Mouse (Mus musculus): ENCODE measurements around the gene Rasgef1a.

The Rasgef1a gene

DNA sequence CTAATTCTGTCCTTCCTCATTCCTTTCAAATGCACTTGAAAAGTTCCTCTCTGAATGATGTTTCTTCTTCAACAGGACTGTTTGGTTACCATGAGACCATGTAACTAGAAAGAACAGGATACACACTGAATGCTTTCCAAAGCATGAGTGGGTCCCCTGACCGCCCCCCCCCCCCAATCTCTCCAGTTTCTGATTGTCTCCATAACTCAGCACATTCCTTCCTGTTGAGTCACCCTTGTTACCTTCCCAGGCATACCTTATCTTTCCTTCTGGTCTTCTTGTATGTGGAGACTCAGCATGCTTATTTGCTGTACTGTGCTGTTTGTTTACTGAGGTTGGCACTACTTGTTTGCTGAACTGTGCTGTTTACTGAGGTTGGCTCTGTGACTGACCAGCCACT is 20.2 kb downstream of the Rasgef1a start:
- DNase-seq: no peak

DNA sequence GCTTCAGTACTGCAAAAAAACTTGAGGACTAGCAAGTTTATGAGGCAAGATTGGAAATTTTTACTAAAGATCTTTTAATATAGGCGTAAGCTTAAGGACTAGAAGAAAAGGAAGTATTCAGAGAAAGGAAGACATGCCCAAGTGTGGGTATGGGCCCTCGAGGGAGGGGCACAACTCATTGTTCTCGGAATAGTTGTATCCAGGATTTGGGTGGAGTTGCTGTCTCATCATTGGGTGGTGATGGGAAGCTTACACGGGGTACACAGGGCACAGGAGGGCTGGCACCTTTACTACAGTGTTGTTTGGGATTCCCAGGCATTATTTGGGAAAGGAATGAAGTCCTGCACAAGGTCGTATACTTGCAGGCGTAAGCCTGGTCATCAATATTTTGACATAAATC is 24.4 kb downstream of the Rasgef1a start:
- DNase-seq: no peak

GRCm38 (mm10) chr6:118036118-118036805 is 25.0 kb downstream of the Rasgef1a start:
- no peak for DNase-seq

GRCm38 (mm10) chr6:118036866-118037265 is 25.6 kb downstream of the Rasgef1a start:
- no peak for DNase-seq

DNA sequence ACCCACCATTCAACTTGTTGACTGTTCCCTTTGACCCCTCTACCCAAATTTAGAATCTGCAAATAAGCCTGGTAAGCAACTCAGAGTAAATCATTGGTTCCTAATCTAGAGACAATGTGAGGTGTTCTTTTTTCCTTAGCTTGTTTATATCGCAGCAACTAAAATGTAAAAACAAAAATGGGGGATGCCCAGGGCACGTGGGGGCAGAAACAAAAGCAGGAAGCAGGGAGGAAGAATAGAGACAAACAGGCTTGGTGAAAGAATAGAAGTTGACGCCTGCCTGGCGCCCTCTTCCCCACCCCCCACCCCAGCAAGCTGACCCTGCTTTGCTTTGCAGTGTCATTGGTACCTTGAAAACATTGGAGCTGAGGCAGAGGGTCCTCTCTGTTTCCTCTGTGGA is 33.9 kb downstream of the Rasgef1a start:
- DNase-seq: no peak

DNA sequence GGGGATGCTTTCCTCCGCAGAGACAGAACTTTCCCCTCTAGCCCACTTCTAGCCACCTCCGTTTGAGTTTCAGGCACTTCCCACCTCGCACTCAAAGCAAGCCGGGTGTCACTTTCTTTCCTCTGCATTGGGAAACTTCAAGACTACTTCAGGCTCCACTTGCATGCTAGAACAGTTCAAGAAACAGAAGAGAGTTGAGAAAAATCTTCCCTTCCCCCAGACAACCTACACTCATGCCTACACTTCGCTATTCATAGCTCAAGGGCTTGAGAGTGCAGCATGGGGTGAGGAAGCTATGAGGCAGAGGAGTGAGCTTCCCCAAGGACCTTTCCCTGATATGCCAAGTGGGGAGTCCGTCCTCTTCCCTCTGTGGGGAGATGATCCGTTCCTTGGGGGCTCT is 34.7 kb downstream of the Rasgef1a start:
- no peak for DNase-seq

DNA sequence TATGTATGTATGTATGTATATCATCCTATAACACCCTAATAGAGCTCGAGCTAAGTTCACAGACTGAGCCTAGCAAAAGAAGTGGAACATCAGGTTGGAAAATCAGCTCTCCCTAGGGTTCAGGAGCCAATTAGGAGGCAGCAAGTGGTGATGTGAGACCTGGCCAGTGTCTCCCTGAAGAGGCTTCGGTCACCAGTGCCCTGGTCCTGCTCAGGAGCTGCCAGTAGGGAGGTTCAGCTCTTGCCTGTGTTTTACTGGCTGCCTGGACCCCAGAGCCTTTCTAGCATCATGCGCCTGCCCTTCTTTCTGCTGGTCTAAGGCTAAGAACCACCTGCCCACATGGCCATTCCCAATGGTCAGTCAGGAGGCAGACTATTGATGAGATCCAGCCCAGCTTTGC is 35.3 kb downstream of the Rasgef1a start:
- no peak for DNase-seq

DNA sequence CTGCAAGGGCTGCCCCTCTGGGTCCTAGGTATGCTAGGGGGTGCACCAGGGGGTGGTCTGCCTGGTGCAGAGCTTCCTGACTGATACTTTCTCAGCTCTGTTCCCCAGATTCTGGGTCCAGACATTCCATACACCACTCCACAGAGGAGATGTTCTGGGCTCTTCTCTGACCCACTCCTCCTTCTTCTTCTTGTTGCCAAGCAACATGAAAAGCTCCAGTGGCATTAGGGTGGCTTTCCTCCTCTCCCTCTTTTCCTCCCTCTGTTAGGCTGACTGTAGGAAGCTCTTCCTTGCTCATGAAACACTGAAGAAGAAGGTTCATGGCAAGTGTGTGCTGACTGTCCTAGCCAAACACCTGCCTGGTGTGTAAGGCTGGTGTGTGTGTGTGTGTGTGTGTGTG is 35.7 kb downstream of the Rasgef1a start:
- no peak for DNase-seq

- DNase-seq: no peak
Measured at GRCm38 (mm10) chr6:118047811-118048505, 36.7 kb downstream of the Rasgef1a start.

DNA sequence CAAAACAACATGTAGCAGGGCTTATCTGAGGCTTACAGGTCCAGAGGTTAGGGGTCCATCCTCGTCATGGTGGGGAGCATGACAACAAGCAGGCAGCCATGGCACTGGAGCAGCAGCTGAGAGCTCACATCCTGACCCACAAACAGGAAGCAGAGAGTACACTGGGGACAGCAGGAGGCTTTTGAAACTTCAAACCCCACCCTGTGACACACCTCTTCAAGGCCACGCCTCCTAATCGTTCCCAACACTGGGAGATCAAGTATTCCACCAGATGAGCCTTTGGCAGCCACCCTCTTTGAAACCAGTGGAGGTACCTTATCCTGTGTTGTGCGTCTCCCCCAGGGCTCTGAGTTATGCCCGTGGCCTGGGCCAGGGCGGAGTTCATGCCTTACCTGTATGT is 38.5 kb downstream of the Rasgef1a start:
- DNase-seq: no peak

GRCm38 (mm10) chr6:118051474-118051873 is 40.2 kb downstream of the Rasgef1a start:
- DNase-seq: no peak

GRCm38 (mm10) chr6:118055209-118055608 is 44.0 kb downstream of the Rasgef1a start:
- DNase-seq: no peak

DNA sequence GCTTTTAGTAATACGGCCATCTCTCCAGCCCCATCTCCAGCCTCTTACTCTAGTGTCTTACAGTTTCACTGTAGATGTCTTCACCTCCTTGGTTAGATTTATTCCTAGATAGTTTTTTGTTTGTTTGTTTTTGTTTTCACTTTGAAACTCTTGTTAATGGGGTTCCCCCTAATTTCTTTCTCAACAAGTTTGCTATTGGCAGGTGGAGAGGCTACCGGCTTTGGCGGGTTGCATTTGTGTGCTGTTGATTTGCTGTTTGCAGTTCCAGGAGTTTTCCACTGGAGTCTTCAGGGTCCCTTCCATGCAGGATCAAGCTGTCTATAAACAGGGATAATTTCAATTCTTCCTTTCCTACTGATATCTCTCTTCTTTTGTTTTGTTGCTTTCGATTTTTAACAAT is 50.0 kb downstream of the Rasgef1a start:
- no peak for DNase-seq

- DNase-seq: no peak
Measured at GRCm38 (mm10) chr6:118063266-118063665, 52.0 kb downstream of the Rasgef1a start.

DNA sequence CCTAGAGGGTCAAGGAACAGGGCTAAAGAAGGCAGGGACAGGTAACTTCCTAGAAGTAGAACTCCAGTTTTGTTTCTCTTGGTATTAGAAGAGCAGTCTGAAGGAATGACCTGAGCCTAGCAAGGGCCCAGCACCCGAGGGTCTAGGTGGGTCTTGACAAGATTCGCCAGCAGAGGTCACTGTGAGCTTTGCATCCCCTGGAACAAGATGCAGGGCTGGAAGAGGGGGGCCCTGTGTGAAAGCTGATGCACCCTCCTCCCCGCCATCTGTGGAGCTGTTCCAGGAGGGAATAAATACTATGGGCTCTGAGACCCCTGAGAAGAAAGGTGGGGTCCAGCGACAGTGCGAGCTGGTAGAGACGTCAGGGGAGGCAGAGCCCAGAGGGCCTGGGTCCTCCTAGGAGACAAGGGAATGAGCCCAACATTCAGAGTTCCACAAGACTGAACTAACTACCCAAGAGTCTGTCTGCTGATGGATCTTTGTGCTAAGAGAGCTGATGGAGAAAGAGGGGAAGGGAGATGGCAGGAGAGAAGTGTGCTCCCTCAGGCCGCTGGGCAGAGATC is 53.8 kb downstream of the Rasgef1a start:
- peak; percentile 87 for DNase-seq

- DNase-seq: peak; percentile 68
Measured at GRCm38 (mm10) chr6:118065837-118066198, 54.6 kb downstream of the Rasgef1a start.

- DNase-seq: peak; percentile 40
Measured at GRCm38 (mm10) chr6:118066199-118067081, 55.2 kb downstream of the Rasgef1a start.

GRCm38 (mm10) chr6:118067720-118068119 is 56.5 kb downstream of the Rasgef1a start:
- no peak for DNase-seq

DNA sequence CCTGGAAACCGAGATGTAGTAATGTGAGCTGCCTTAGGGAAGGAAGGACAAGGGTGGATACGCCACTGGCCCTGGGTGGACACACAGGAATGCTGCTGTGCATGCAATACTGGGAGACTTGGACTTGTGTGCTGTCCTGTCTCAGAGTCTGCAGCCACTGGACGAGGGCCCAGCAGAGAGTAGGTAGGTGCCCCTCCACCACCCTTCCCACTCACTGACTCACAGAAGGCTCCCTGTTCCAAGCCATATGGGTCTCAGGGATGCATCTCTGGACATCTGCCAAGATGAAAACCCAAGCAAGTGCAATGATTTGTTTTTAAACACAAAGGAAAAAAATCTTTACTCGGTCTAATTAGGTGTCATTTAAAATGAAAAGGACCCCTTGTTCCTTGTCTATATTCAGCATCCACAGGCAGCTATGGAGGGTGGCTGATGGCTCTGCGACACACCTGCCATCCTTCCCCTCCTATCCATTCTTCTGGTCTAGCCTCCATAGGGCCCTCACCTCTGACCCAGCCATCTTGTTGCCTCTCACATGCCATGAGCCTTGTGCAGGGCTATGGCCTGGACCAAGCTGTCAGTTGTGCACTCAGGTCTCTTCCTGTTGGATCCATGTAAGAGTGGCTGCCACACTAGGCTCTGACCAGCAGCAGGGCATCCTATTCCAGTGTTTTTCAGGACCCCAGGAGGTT is 59.2 kb downstream of the Rasgef1a start:
- DNase-seq: peak; percentile 46

DNA sequence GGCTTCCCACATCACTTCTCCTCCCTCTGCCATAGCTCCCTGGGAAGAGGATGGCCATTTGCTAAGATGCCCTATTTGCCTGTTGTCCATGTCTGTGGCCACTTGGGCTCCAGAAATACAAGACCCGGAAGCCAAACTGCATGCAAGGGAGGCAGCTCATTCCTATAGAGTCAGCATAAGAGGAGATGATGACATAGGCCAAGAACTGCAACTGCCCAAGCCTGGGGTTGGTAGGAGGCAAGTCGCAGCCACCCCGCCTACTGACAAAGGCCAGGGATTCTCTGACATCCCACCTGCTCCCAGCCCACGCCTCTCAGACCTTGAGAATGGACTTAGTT is 59.7 kb downstream of the Rasgef1a start:
- no peak for DNase-seq

GRCm38 (mm10) chr6:118071416-118071815 is 60.2 kb downstream of the Rasgef1a start:
- DNase-seq: no peak

DNA sequence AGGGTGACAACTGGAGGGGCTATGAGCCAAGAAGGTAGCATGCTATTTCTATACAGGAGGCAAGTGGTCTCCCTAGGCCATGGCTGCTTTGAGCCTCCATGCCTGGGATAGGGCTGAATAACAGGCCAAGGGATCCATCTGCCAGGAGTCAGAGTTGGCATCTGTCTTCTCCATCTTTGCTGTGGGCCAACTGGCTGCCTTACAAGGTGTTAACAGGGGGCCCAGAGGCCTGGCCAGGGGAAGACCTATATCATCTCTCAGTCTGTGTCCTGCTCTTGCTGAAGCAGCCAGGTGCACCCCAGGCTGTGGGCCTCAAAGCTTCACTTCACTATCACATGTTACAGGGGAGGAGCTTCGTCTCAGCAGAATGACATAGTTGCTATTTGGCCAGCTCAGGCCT is 60.9 kb downstream of the Rasgef1a start:
- no peak for DNase-seq

DNA sequence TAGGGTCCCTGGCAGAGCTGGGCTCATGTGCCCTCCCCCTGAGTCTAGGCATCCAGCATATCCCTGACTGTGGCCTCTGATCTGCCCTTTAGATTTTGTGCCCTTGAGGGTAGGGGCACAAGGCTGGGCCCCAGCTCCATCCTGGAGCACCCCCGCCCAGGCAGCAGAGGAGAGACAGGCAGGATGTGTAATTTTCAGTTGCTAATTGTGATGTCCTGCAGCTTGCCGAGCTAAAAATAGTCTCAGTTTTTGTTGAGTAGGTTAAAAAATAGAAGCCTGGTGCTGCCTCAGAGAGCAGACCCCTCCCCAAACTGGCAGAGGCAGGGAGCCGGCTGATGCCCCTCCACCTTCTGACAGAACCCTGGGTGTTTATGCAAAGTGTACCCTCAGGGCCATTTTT is 62.9 kb downstream of the Rasgef1a start:
- DNase-seq: peak; percentile 69

All from retina, postnatal 1 day (tissue).